Mouse (Mus musculus): ENCODE measurements around the gene Tmod1. TPM values are rescaled to one million over a fixed set of nuclear protein-coding genes. Genes with fewer than 3 reads are reported as not detected.

Gene Tmod1
- polyA plus RNA-seq, 1 experiment from 2014 or later = 220 TPM

DNA sequence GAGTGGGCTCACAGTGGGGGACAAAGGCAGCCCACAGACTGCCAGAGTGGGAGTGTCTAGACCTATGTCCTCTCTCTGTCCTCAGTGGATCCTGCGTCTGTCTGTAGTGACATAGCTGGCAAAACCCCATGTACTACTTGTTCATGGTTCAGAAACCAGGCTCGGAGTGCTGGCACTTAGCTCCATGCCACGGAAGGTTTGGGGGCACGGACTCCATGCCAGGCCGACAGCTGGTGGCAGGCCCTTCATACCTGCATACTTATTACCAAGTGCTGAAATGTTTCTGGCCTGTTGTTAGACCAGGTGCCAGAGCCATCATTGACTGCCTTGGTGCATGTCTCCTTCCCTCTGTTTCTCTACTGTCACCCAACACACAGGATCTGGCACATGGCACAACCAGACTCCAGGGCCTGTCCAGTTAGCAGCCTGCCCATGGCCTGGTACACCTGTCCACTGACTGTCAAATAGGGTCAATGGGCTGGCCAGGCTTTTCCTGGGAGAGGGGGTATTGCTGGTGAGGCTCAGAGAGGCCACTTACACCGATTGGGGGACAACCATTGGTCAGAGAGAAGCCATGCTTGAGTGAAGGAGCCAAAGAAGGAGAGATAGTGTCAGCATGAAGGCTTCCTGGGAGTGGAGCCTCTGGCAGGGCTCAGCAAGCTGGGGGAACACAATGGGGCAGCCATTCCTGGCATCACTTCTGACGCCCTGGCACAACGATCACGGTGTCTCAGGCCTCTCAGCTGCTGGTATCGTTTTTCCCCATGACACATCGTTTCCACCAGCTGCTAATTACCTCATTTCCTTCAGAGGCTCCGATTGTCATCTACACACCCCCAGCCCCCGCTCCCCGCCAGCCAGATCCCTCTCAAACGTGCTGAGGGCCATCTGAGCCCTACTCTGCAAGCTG is 56.4 kb downstream of the Tmod1 start:
- peak overlapping the region; percentile 9 to 19; a peak in 1 of 4 replicates for H3K27ac ChIP-seq (replicated peaks in 1 of 2; ENCODE audit: control insufficient read depth in 1 of 2, insufficient read depth in 1 of 2, low read depth in 2 of 2, low read length in 2 of 2)
- no peak for ATAC-seq (ENCODE audit: insufficient number of reproducible peaks, insufficient read depth, low FRiP score, low read depth)
- H3K36me3 ChIP-seq (ENCODE audit: control insufficient read depth, insufficient read depth, low read length) = peaks cover 98% of the 10 kb centered on the region

DNA sequence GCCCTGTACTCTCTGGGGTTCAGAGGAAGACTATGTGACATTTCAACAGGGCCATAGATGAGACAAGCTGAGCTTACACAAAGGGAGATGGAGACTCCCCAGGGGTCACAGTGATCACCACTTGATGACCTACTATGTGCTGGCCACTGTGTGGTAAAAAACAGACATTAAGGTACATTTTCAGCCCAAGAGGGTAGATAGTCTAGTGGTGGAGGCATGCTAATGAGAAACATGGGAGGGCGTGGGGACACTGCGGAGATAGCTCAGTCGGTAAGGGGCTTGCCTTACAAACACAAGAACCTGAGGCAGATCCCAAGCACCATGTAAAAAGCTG is 57.1 kb downstream of the Tmod1 start:
- H3K36me3 ChIP-seq (ENCODE audit: control insufficient read depth, insufficient read depth, low read length) = peaks cover 97% of the 10 kb centered on the region
- H3K9ac ChIP-seq (ENCODE audit: low read length) = no peak overlapping the region
- no peak for ATAC-seq (ENCODE audit: insufficient number of reproducible peaks, insufficient read depth, low FRiP score, low read depth)
- H3K9me3 ChIP-seq (ENCODE audit: control insufficient read depth, low read length) = no peaks in the 10 kb centered on the region
- H3K4me2 ChIP-seq (ENCODE audit: low read length) = no peak overlapping the region
- peaks cover 14 to 24% of the 10 kb centered on the region in 2 experiments for H3K4me1 ChIP-seq (ENCODE audit: control insufficient read depth in 2 of 2, insufficient read depth in 2 of 2, low read length in 2 of 2)
- WGBS = 88% methylated on average over 3 of the region's 3 CpGs
- H3K27me3 ChIP-seq (ENCODE audit: control insufficient read depth, insufficient read depth, low read length) = no peaks in the 10 kb centered on the region
- no peak overlapping the region for H3K4me3 ChIP-seq (ENCODE audit: control insufficient read depth in 1 of 2, insufficient read depth in 1 of 2, low read depth in 1 of 2, low read length in 2 of 2)
- H3K27ac ChIP-seq (replicated peaks in 1 of 2; ENCODE audit: control insufficient read depth in 1 of 2, insufficient read depth in 1 of 2, low read depth in 2 of 2, low read length in 2 of 2) = no peak overlapping the region

More for the DNA sequence above, 56.4 kb downstream of the Tmod1 start:
- H3K4me1 ChIP-seq (ENCODE audit: control insufficient read depth in 2 of 2, insufficient read depth in 2 of 2, low read length in 2 of 2) = peaks cover 8 to 17% of the 10 kb centered on the region in 2 experiments
- H3K9ac ChIP-seq (ENCODE audit: low read length) = no peak overlapping the region
- H3K9me3 ChIP-seq (ENCODE audit: control insufficient read depth, low read length) = no peaks in the 10 kb centered on the region
- H3K4me2 ChIP-seq (ENCODE audit: low read length) = no peak overlapping the region
- 60% methylated on average over 15 of the region's 15 CpGs for WGBS
- H3K27me3 ChIP-seq (ENCODE audit: control insufficient read depth, insufficient read depth, low read length) = no peaks in the 10 kb centered on the region
- no peak overlapping the region for H3K4me3 ChIP-seq (ENCODE audit: control insufficient read depth in 1 of 2, insufficient read depth in 1 of 2, low read depth in 1 of 2, low read length in 2 of 2)

DNA sequence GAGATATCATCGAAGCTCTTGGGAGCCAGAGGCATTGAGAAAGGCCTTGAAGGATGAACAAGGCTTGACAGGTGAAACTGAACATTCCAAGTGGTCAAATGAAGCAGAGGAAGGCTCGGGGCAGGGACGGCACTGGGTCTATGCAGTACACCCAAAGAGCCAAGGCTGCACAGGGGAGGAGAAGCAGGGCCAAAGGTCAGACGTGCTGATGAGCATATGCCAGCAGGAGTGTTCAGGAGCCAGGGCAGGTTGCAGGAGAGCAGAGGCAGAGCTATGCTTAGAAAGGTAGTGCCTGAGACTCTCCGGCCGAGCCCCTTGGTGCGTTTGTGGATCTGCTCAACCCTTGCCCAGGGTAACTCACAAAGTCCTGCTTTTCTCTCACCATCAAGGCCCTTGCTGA is 57.8 kb downstream of the Tmod1 start:
- Histone ChIP-seq H3K4me3 (ENCODE audit: control insufficient read depth in 1 of 2, insufficient read depth in 1 of 2, low read depth in 1 of 2, low read length in 2 of 2) (no peak overlapping the region), H3K9ac (ENCODE audit: low read length) (no peak overlapping the region), H3K9me3 (ENCODE audit: control insufficient read depth, low read length) (no peaks in the 10 kb centered on the region), H3K4me1 (ENCODE audit: control insufficient read depth in 2 of 2, insufficient read depth in 2 of 2, low read length in 2 of 2) (peaks cover 18 to 31% of the 10 kb centered on the region in 2 experiments), H3K27me3 (ENCODE audit: control insufficient read depth, insufficient read depth, low read length) (no peaks in the 10 kb centered on the region), H3K36me3 (ENCODE audit: control insufficient read depth, insufficient read depth, low read length) (peaks cover 95% of the 10 kb centered on the region), H3K4me2 (ENCODE audit: low read length) (no peak overlapping the region), H3K27ac (replicated peaks in 1 of 2; ENCODE audit: control insufficient read depth in 1 of 2, insufficient read depth in 1 of 2, low read depth in 2 of 2, low read length in 2 of 2) (no peak overlapping the region)
- no peak for ATAC-seq (ENCODE audit: insufficient number of reproducible peaks, insufficient read depth, low FRiP score, low read depth)
- WGBS = 91% methylated on average over 7 of the region's 7 CpGs

DNA sequence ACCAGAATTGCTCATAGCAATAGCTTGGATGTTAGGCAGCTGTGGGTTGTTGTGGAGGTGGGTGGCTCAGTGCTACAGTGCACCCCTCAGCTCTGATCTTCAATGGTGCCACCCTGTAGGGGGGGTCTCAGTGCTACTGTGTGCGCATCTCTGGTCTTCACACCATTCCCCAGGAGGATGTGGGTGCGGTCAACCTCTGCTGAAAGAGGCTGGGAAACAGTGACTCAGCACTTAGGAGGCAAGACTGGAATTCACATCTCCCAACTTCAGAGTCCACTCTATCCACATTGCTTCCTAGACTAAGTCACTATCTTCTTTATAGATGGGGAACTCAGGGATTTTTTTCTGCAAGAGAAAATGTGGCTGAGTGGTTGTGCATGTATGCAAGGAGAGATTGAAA is 58.9 kb downstream of the Tmod1 start:
- H3K4me3 ChIP-seq (ENCODE audit: control insufficient read depth in 1 of 2, insufficient read depth in 1 of 2, low read depth in 1 of 2, low read length in 2 of 2) = no peak overlapping the region
- H3K27ac ChIP-seq (replicated peaks in 1 of 2; ENCODE audit: control insufficient read depth in 1 of 2, insufficient read depth in 1 of 2, low read depth in 2 of 2, low read length in 2 of 2) = no peak overlapping the region
- H3K4me1 ChIP-seq (ENCODE audit: control insufficient read depth in 2 of 2, insufficient read depth in 2 of 2, low read length in 2 of 2) = peaks cover 18 to 33% of the 10 kb centered on the region in 2 experiments
- no peak for ATAC-seq (ENCODE audit: insufficient number of reproducible peaks, insufficient read depth, low FRiP score, low read depth)
- peaks cover 95% of the 10 kb centered on the region for H3K36me3 ChIP-seq (ENCODE audit: control insufficient read depth, insufficient read depth, low read length)
- H3K9me3 ChIP-seq (ENCODE audit: control insufficient read depth, low read length) = no peaks in the 10 kb centered on the region
- no peak overlapping the region for H3K9ac ChIP-seq (ENCODE audit: low read length)
- H3K4me2 ChIP-seq (ENCODE audit: low read length) = no peak overlapping the region
- no peaks in the 10 kb centered on the region for H3K27me3 ChIP-seq (ENCODE audit: control insufficient read depth, insufficient read depth, low read length)
- 95% methylated on average over 2 of the region's 2 CpGs for WGBS

DNA sequence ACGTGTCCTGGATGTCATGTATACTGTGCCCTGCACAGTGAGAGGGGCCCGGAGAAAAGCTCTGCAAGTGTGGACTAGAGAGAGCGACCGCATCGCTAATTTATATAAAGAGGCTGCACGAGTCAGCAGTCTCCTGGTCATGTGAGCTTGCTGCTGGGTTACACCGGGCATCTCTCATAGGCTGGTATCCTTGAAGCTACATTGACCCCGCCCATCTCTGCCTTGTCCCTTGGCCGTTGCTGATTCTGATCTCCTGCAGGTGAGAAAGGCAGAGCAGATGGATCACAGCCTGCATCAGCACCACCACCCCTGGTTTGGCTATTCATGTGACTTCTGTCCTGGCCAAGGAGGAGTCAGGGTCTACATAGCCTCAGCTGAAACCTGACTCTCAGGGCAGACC is 60.4 kb downstream of the Tmod1 start:
- no peak overlapping the region for H3K4me3 ChIP-seq (ENCODE audit: control insufficient read depth in 1 of 2, insufficient read depth in 1 of 2, low read depth in 1 of 2, low read length in 2 of 2)
- H3K4me1 ChIP-seq (ENCODE audit: control insufficient read depth in 2 of 2, insufficient read depth in 2 of 2, low read length in 2 of 2) = peaks cover 18 to 33% of the 10 kb centered on the region in 2 experiments
- ATAC-seq (ENCODE audit: insufficient number of reproducible peaks, insufficient read depth, low FRiP score, low read depth) = no peak
- no peak overlapping the region for H3K9ac ChIP-seq (ENCODE audit: low read length)
- H3K4me2 ChIP-seq (ENCODE audit: low read length) = no peak overlapping the region
- H3K36me3 ChIP-seq (ENCODE audit: control insufficient read depth, insufficient read depth, low read length) = peaks cover 95% of the 10 kb centered on the region
- WGBS = 70% methylated on average over 9 of the region's 9 CpGs
- no peaks in the 10 kb centered on the region for H3K9me3 ChIP-seq (ENCODE audit: control insufficient read depth, low read length)
- 0 out of 4 replicates have a peak overlapping the region, but pooled peaks of 1 of the 2 experiments have one; percentile 55 for H3K27ac ChIP-seq (replicated peaks in 1 of 2; ENCODE audit: control insufficient read depth in 1 of 2, insufficient read depth in 1 of 2, low read depth in 2 of 2, low read length in 2 of 2)
- no peaks in the 10 kb centered on the region for H3K27me3 ChIP-seq (ENCODE audit: control insufficient read depth, insufficient read depth, low read length)

DNA sequence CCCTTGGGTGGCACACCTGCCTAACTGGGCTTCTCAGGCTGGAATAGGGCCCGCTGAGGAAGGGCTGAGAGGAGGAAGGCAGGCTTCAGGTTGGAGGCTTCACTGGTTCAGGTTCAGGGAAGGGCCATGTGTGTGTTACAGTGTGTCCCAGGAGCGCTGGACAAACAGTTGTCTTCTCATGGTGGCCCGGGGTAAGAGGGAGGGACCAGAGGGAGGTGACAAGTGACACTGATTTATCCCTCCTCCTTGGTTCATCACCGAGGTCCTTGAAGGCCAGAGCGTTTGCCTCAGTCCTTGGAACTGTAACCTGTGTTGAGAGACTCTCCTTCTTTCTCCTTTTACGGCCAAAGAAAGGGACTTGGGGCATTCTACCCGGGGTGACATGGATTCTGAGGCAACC is 61.8 kb downstream of the Tmod1 start:
- H3K4me1 ChIP-seq (ENCODE audit: control insufficient read depth in 2 of 2, insufficient read depth in 2 of 2, low read length in 2 of 2) = peaks cover 14 to 28% of the 10 kb centered on the region in 2 experiments
- no peaks in the 10 kb centered on the region for H3K27me3 ChIP-seq (ENCODE audit: control insufficient read depth, insufficient read depth, low read length)
- 25% methylated on average over 7 of the region's 7 CpGs for WGBS
- peaks cover 93% of the 10 kb centered on the region for H3K36me3 ChIP-seq (ENCODE audit: control insufficient read depth, insufficient read depth, low read length)
- ATAC-seq (ENCODE audit: insufficient number of reproducible peaks, insufficient read depth, low FRiP score, low read depth) = no peak
- peak overlapping the region; percentile 16 to 55; a peak in 2 of 4 replicates for H3K27ac ChIP-seq (replicated peaks in 1 of 2; ENCODE audit: control insufficient read depth in 1 of 2, insufficient read depth in 1 of 2, low read depth in 2 of 2, low read length in 2 of 2)
- no peak overlapping the region for H3K4me3 ChIP-seq (ENCODE audit: control insufficient read depth in 1 of 2, insufficient read depth in 1 of 2, low read depth in 1 of 2, low read length in 2 of 2)
- no peak overlapping the region; the same call in 1 of the 2 replicates for H3K9ac ChIP-seq (ENCODE audit: low read length)
- H3K4me2 ChIP-seq (ENCODE audit: low read length) = no peak overlapping the region
- no peaks in the 10 kb centered on the region for H3K9me3 ChIP-seq (ENCODE audit: control insufficient read depth, low read length)

GRCm38 (mm10) chr4:46101211-46101711 is 62.5 kb downstream of the Tmod1 start:
- no peak overlapping the region for H3K9ac ChIP-seq (ENCODE audit: low read length)
- peak overlapping the region; percentile 10 to 55; a peak in 3 of 4 replicates for H3K27ac ChIP-seq (replicated peaks in 1 of 2; ENCODE audit: control insufficient read depth in 1 of 2, insufficient read depth in 1 of 2, low read depth in 2 of 2, low read length in 2 of 2)
- no peaks in the 10 kb centered on the region for H3K27me3 ChIP-seq (ENCODE audit: control insufficient read depth, insufficient read depth, low read length)
- H3K4me1 ChIP-seq (ENCODE audit: control insufficient read depth in 2 of 2, insufficient read depth in 2 of 2, low read length in 2 of 2) = peaks cover 14 to 28% of the 10 kb centered on the region in 2 experiments
- H3K4me3 ChIP-seq (ENCODE audit: control insufficient read depth in 1 of 2, insufficient read depth in 1 of 2, low read depth in 1 of 2, low read length in 2 of 2) = no peak overlapping the region
- no peak for ATAC-seq (ENCODE audit: insufficient number of reproducible peaks, insufficient read depth, low FRiP score, low read depth)
- no peak overlapping the region for H3K4me2 ChIP-seq (ENCODE audit: low read length)
- WGBS = 18% methylated on average over 14 of the region's 14 CpGs
- no peaks in the 10 kb centered on the region for H3K9me3 ChIP-seq (ENCODE audit: control insufficient read depth, low read length)
- H3K36me3 ChIP-seq (ENCODE audit: control insufficient read depth, insufficient read depth, low read length) = peaks cover 93% of the 10 kb centered on the region

Data from heart, embryonic 14.5 days (tissue).